Mouse (Mus musculus) stomach, postnatal 0 days (tissue): ENCODE measurements around the gene Rfwd3.

Experiments used
- CTCF ChIP-seq: IDR thresholded peaks from 2 replicates; pipeline ENCODE4 v1.5.1; 2016; ENCODE audit warnings: antibody characterized with exemption, low read depth, mild to moderate bottlenecking, moderate library complexity
- EP300 ChIP-seq: optimal IDR thresholded peaks from 2 replicates; pipeline ENCODE3; 2016; ENCODE audit warnings: antibody characterized with exemption

DNA sequence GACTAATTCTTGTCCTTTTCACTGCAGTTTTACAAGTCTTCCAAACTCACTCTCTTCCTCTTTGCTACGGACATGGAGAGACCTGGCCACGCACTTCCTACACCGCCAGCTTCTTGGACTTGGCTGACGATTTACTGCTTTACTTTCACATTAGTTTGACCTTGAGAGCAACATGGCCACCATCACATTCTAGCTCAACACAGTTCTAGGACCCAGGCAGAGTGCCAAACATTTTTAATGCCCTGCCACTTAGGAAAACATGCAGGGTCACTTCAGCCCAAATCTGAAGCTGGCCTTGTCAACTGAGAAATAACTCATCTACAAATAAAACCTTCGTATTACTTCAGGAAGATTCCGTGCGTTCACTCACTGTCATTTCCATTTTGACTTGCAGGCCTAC is 8.3 kb downstream of the Rfwd3 start:
- TF ChIP-seq CTCF (no peak), EP300 (no peak)
